Mouse (Mus musculus) erythroblast, embryonic 14.5 days (primary cell): ENCODE results near the gene Fbxo28.

Experiments used
- GATA1 ChIP-seq: IDR thresholded peaks from 2 replicates; pipeline ENCODE4 v1.6.1; 2012; ENCODE audit warnings: low read length, inconsistent platforms, mixed read lengths
- TAL1 ChIP-seq: IDR thresholded peaks from 3 replicates; pipeline ENCODE4 v1.6.1; 2012; ENCODE audit warnings: low read length, inconsistent platforms, mixed read lengths

DNA sequence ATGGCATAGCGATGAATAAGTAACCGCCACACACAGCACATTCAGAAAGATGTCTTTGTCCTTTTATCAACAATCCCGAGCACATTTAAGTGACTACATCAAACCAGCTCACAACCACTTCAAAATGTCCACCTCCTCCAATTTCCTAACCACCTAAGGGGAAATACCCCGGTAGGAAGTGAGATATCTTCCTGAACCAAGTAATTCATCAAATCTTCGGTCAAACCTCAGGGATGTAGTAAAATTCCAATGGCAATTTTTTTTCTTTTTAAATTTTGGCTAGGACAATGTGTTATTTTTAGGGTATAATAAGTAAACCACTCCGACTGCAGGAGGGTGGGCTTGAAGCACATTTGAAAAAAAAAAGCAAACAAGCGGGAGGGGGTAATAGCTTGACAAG, 1.1 kb downstream of the Fbxo28 start:
- TF ChIP-seq GATA1 (no peak), TAL1 (no peak)
